Mouse (Mus musculus) midbrain, embryonic 11.5 days (tissue): ENCODE results near the gene Zfhx3. TPM values are rescaled to one million over a fixed set of nuclear protein-coding genes. Genes with fewer than 3 reads are reported as not detected.

Experiments
- ATAC-seq: fragments of 200-750 bp; cut with Nextera tagmentation; 2 replicates; pipeline ENCODE4 v1.8.0; 2017; ENCODE audit warnings: moderate TSS enrichment, moderate library complexity; ENCODE audit not compliant: low FRiP score
- DNase-seq: peaks from one replicate; pipeline ENCODE4 v3.0.0; 2015; ENCODE audit warnings: low spot score; ENCODE audit errors: missing footprints
- H3K27ac ChIP-seq: fragments of 300-500 bp; sonication (generic); 2 replicates; pipeline ENCODE4 v1.5.1; 2014; ENCODE audit warnings: low read depth, low read length
- H3K27me3 ChIP-seq: fragments of 300-500 bp; sonication (generic); 2 replicates; pipeline ENCODE4 v1.6.1; 2014; ENCODE audit warnings: mild to moderate bottlenecking, low read length, moderate library complexity, mixed read lengths; ENCODE audit not compliant: control insufficient read depth, insufficient read depth
- H3K36me3 ChIP-seq: fragments of 300-500 bp; sonication (generic); 2 replicates; pipeline ENCODE4 v1.6.1; 2014; ENCODE audit warnings: mild to moderate bottlenecking, low read length, moderate library complexity, mixed read lengths; ENCODE audit not compliant: control insufficient read depth, insufficient read depth
- H3K4me1 ChIP-seq: fragments of 300-500 bp; sonication (generic); 2 replicates; pipeline ENCODE4 v1.6.1; 2014; ENCODE audit warnings: low read length; ENCODE audit not compliant: control insufficient read depth, insufficient read depth
- H3K4me2 ChIP-seq: fragments of 300-500 bp; sonication (generic); 2 replicates; pipeline ENCODE4 v1.6.1; 2014; ENCODE audit warnings: mild to moderate bottlenecking, moderate library complexity
- H3K4me3 ChIP-seq: fragments of 300-500 bp; sonication (generic); 2 replicates; pipeline ENCODE4 v1.5.1; 2014; ENCODE audit warnings: low read depth, low read length
- H3K9ac ChIP-seq: fragments of 300-500 bp; sonication (generic); 2 replicates; pipeline ENCODE4 v1.6.1; 2014; ENCODE audit warnings: low read length
- H3K9me3 ChIP-seq: fragments of 300-500 bp; sonication (generic); 2 replicates; pipeline ENCODE4 v1.6.1; 2016; ENCODE audit warnings: low read length; ENCODE audit not compliant: control insufficient read depth
- WGBS: fragments of 180-500 bp; shearing (Covaris S2); extraction: QIAGEN DNeasy Blood & Tissue Kit; methylation state at CpG from one replicate; pipeline ENCODE4 v1.1.7; 2014; 5-methylcytosine and 5-hydroxymethylcytosine counted together
- polyA plus RNA-seq: library from polyadenylated mRNA; unstranded; fragments of >200 nt; fragmentation: Nextera tagmentation; extraction: Ambion mirVana; gene quantifications from 2 replicates; pipeline ENCODE4 v1.2.1, GENCODE M21; 2014

The Zfhx3 gene
- polyA plus RNA-seq, 1 experiment from 2014 or later: 23.4 TPM

DNA sequence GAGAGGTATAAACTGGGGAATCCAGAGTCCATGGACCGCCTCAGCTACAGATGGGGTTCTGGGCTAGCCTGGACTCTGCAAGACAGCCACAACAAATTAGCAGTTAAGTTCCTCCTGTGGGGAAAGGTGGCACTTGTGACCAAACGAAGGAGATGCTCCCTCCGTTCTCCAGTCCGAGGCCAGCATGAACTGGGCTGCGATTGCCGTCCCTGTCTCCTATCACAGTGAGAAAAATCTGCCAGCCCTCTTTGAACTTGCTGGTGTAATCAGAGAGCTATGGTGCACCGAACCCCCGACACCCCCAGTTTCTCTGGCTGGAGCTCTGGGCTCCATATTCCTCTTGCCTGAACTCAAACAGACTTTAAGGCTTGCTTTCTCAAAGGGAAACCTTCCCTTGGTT is 945.4 kb downstream of the Zfhx3 start:
- Histone ChIP-seq H3K27ac (no peak overlapping the region), H3K4me1 (peaks cover 35% of the 10 kb centered on the region), H3K27me3 (no peaks in the 10 kb centered on the region; the same call in 1 of the 2 replicates), H3K4me3 (no peak overlapping the region), H3K9ac (no peak overlapping the region), H3K9me3 (no peaks in the 10 kb centered on the region), H3K36me3 (no peaks in the 10 kb centered on the region), H3K4me2 (no peak overlapping the region)
- ATAC-seq: no peak
- WGBS: 90% methylated on average over 8 of the region's 8 CpGs
- DNase-seq: no peak

DNA sequence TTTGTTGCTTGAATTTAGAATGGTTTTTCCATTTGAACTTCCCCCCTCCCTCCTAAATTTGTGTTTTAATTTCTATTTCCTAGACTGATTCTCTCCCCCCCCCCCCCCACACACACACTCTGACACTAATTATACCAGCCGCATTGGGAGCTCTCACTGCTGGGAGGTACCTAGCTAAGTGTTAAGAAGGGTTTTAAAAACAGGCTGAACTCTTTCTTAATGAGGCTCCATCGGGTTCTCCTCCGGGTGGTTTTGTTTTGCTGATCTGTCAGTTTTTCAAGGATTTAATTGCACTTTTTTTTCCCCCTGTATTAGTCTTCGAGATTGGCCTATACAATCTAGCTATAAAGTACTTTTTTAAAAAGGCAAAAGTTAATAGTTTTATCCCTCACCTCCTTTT is 946.5 kb downstream of the Zfhx3 start:
- no peak overlapping the region; the same call in 1 of the 2 replicates for H3K27ac ChIP-seq
- H3K9me3 ChIP-seq: no peaks in the 10 kb centered on the region
- WGBS: 20% methylated on average over 4 of the region's 4 CpGs
- no peaks in the 10 kb centered on the region; the same call in 1 of the 2 replicates for H3K27me3 ChIP-seq
- H3K4me3 ChIP-seq: no peak overlapping the region
- no peak for ATAC-seq
- DNase-seq: peak; percentile 80
- H3K9ac ChIP-seq: no peak overlapping the region
- H3K4me1 ChIP-seq: peaks cover 35% of the 10 kb centered on the region
- no peak overlapping the region for H3K4me2 ChIP-seq
- no peaks in the 10 kb centered on the region for H3K36me3 ChIP-seq

DNA sequence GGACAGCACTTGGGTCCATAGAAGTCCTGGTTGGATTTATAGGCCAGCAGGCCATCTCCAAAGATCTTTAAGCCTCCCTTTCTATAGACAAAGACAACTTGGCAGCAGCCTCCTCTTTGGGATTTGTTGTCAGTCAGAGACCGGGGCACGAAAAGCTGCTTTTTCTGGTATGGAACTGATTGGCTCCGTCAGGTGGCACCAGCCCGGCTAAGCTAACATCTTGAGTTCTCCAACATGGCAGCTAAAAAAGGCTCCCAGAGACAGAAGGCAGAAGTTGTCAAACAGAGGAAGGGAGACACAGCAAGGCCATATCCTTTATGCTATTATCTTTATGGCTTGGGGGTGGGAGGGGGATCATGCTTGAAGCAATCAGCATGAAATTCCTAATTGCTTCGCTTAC is 947.0 kb downstream of the Zfhx3 start:
- H3K9ac ChIP-seq: no peak overlapping the region
- WGBS: 30% methylated on average over 5 of the region's 5 CpGs
- no peak for ATAC-seq
- H3K27me3 ChIP-seq: no peaks in the 10 kb centered on the region; the same call in 1 of the 2 replicates
- no peak overlapping the region for H3K4me3 ChIP-seq
- H3K27ac ChIP-seq: no peak overlapping the region; the same call in 1 of the 2 replicates
- no peak overlapping the region for H3K4me2 ChIP-seq
- peaks cover 35% of the 10 kb centered on the region for H3K4me1 ChIP-seq
- H3K9me3 ChIP-seq: no peaks in the 10 kb centered on the region
- peak; percentile 87 for DNase-seq
- H3K36me3 ChIP-seq: no peaks in the 10 kb centered on the region

DNA sequence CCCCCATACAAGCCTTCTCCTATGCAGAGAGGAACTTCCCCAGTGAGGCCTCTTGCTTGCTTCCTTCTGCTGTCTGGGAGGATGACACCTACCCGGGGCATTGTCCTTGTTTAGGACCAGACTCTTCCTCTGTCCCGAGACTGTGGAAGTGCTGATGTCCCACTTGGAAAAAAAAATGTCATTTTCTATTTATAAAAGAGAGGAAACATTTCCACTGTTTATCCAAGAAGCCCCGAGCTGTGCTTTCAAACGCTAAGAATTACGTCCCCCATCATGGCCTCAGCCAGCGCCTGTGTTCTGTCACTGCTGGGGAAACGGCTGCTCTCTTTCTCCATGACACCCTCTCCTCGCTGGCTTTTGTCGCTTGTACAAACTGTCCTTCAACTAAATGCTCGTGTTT is 951.8 kb downstream of the Zfhx3 start:
- Histone ChIP-seq H3K4me3 (no peak overlapping the region), H3K27me3 (peaks cover 2% of the 10 kb centered on the region; the same call in 1 of the 2 replicates), H3K9ac (no peak overlapping the region), H3K36me3 (no peaks in the 10 kb centered on the region), H3K4me1 (peaks cover 19% of the 10 kb centered on the region), H3K9me3 (no peaks in the 10 kb centered on the region), H3K4me2 (no peak overlapping the region), H3K27ac (no peak overlapping the region)
- DNase-seq (peak; percentile 77), ATAC-seq (no peak)
- 75% methylated on average over 10 of the region's 10 CpGs for WGBS

DNA sequence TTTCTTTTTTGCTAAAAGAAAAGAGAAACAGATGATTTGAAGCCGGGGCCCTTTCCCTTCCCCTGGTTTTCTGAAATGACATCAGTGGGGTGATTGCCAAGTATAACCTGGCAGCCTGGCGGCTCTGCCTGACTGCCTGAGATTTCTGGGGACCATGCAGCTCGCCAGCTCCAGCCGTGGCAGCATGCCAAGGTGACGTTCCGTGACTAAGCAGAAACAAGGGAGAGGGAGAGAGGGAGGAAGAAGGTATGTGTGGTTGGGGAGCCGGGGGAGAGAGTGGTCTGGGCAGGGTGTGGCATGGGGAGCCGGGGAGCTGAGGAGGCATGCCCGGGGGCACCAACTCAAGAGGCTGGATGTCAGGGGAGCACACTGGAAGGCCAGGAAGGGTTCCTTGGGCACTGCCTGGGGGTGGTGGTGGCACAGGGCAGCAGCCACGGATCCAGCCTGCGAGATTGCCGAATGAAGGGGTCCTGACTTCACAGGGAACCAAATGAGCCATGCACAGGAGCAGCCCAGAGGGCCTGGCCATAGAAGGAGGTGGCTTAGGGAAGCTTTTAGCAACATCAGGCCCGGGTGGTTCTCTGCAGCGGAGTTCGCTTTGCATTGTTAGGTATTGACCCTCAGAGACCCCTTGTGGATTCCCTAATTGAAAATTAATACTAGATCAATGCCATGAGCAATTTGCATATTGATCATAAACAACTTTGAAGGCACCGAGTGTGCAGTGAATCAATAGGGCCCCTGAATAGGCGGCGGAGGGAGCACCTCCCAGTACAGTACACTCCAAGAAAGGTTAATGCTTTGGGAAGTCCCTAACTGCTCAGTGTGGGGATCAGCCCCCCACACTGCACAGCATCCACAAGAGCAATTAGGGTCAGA is 954.3 kb downstream of the Zfhx3 start:
- WGBS: 44% methylated on average over 18 of the region's 18 CpGs
- no peak overlapping the region for H3K4me2 ChIP-seq
- no peak overlapping the region for H3K4me3 ChIP-seq
- peaks cover 2% of the 10 kb centered on the region; the same call in 1 of the 2 replicates for H3K27me3 ChIP-seq
- peaks cover 34% of the 10 kb centered on the region for H3K4me1 ChIP-seq
- no peak overlapping the region; the same call in 1 of the 2 replicates for H3K27ac ChIP-seq
- DNase-seq: peak; percentile 86
- H3K9me3 ChIP-seq: no peaks in the 10 kb centered on the region
- peak; percentile 48; the same call in 1 of the 2 replicates for ATAC-seq
- no peaks in the 10 kb centered on the region for H3K36me3 ChIP-seq
- no peak overlapping the region for H3K9ac ChIP-seq

DNA sequence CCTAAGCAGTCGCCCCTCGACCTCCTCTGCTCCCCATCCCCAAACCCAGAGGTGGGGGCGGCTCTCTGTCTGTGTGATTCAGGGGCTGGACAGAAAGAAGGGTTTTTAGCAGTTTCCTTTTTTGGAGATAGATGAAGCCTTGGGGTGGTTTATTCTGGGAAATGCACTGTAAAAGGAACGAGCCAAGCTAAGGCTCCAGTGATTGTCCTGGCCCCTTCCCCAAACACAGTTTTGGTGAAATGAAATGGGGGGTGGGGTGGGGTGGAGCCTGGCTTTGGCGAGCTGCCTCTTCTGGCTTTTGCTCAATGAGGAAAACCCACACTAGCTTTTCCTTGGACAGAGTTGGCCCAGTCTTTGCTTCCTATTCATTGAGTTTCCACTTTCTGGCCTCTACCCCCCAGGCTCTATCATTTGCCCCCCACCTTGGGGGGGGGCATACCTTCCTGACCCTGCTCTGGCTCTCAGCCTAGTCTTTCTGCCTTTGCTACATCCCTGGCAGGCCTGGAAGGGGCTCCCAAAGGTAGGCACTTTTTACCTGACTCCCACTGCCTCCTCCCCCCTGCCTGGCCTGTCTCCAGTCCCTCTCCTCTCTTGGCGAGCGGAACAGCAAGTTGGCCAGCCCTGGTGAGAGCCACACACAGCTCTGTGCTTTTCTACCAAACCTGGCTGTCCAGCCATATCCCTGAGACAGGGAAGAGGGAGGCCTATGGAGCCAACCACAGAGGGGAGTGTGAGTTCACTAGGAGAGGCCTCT is 955.1 kb downstream of the Zfhx3 start:
- ATAC-seq: no peak
- peak; percentile 65 for DNase-seq
- Histone ChIP-seq H3K9me3 (no peaks in the 10 kb centered on the region), H3K4me1 (peaks cover 34% of the 10 kb centered on the region), H3K36me3 (no peaks in the 10 kb centered on the region), H3K27ac (no peak overlapping the region), H3K27me3 (peaks cover 2% of the 10 kb centered on the region; the same call in 1 of the 2 replicates), H3K9ac (no peak overlapping the region), H3K4me3 (no peak overlapping the region), H3K4me2 (no peak overlapping the region)
- 53% methylated on average over 7 of the region's 7 CpGs for WGBS

DNA sequence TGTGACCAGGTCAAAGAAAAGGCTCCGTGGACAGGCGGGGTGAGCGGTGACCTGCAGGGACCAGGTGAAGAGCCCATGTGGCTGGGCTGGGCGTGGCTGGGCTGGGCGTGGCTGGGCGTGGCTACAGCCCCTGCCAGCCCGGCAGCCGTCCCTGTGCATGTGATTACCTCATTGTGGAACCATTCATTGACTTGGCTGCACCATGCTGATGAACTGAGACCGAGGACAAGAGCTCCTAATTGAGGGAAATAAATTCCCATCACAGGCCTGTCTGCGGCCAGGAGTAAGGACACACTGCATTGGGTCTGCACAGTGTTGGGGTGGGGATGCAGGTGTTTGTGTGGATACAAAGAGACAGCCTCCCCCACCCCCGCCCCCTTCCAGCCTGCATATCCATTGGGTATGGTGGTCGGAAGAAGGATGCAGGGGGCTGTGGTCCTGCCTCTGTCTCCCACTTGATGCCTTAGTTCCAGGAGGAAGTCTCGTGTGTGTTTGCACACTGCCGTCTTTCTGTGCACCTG is 956.9 kb downstream of the Zfhx3 start:
- H3K27me3 ChIP-seq: peaks cover 2% of the 10 kb centered on the region; the same call in 1 of the 2 replicates
- WGBS: 75% methylated on average over 14 of the region's 14 CpGs
- H3K4me3 ChIP-seq: no peak overlapping the region
- H3K27ac ChIP-seq: no peak overlapping the region
- ATAC-seq (no peak), DNase-seq (peak; percentile 71)
- H3K9me3 ChIP-seq: no peaks in the 10 kb centered on the region
- H3K4me2 ChIP-seq: no peak overlapping the region
- H3K36me3 ChIP-seq: no peaks in the 10 kb centered on the region
- H3K9ac ChIP-seq: no peak overlapping the region
- H3K4me1 ChIP-seq: peaks cover 50% of the 10 kb centered on the region

DNA sequence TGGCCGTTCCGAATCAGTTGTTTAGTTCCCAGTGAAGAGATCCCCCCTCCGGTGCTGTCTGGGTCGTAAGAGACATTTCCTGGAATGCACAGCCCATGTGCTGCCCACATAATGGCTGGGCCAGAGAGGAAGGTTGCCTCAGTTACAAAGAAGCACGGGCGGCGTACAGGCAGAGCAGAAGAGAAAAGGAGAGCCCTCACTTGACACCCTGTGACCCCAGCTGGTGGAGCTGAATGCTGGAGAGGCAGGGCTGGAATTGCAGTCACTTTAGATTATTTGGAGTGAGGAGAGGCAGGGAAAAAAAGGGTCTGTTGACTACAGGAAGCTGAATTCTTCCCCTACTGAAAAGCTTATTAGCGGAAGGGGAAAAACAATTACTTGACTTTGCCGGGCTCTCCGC is 958.1 kb downstream of the Zfhx3 start:
- peak overlapping the region; percentile 30; the same call in 1 of the 2 replicates for H3K9ac ChIP-seq
- 17% methylated on average over 10 of the region's 10 CpGs for WGBS
- peak overlapping the region; percentile 61 for H3K27ac ChIP-seq
- H3K27me3 ChIP-seq: peaks cover 2% of the 10 kb centered on the region; the same call in 1 of the 2 replicates
- H3K9me3 ChIP-seq: no peaks in the 10 kb centered on the region
- H3K4me3 ChIP-seq: no peak overlapping the region
- peak; percentile 56; the same call in 1 of the 2 replicates for ATAC-seq
- H3K4me1 ChIP-seq: peaks cover 58% of the 10 kb centered on the region
- H3K36me3 ChIP-seq: no peaks in the 10 kb centered on the region
- peak; percentile 91 for DNase-seq
- H3K4me2 ChIP-seq: peak overlapping the region; percentile 19
